Mouse (Mus musculus) spleen, adult 2 months (tissue): ENCODE results near the gene Rhbdl1. TPM values are rescaled to one million over a fixed set of nuclear protein-coding genes. Genes with fewer than 3 reads are reported as not detected.
A peak's percentile ranks its signal among the peaks of the same experiment; 100 is the strongest.
"Not testable (repeated sequence)": the region's sequence is repeated elsewhere in the genome, so short reads cannot be mapped to it uniquely, and the experiment has no call there.

Source experiments
- DNase-seq, 2 experiments: peaks; one replicate each; pipeline versions ENCODE4 v3.0.0 to v3.0.0-alpha.2; 2012 to 2021; ENCODE audit warnings: low spot score in 2 of 2, low read depth in 1 of 2
- H3K27ac ChIP-seq: fragments of 200-500 bp; 2 replicates; pipeline ENCODE4 v1.5.1; 2012; ENCODE audit warnings: low read length, inconsistent platforms; ENCODE audit not compliant: insufficient read depth
- H3K27me3 ChIP-seq: fragments of 200-500 bp; 2 replicates; pipeline ENCODE4 v1.6.1; 2012; ENCODE audit warnings: mild to moderate bottlenecking, moderate library complexity, low read length, inconsistent platforms; ENCODE audit not compliant: control insufficient read depth, insufficient read depth
- H3K36me3 ChIP-seq: fragments of 200-500 bp; 2 replicates; pipeline ENCODE4 v1.6.1; 2012; ENCODE audit warnings: mild to moderate bottlenecking, low read length, inconsistent platforms; ENCODE audit not compliant: control insufficient read depth, insufficient read depth
- H3K4me1 ChIP-seq: fragments of 200-500 bp; 2 replicates; pipeline ENCODE4 v1.6.1; 2011; ENCODE audit warnings: inconsistent platforms; ENCODE audit not compliant: control insufficient read depth, insufficient read depth, insufficient read length
- H3K4me3 ChIP-seq: fragments of 200-500 bp; 2 replicates; pipeline ENCODE4 v1.5.1; 2011; ENCODE audit warnings: mild to moderate bottlenecking, inconsistent platforms; ENCODE audit not compliant: insufficient read depth, insufficient read length; ENCODE audit errors: extremely low read depth
- CTCF ChIP-seq: fragments of 200-500 bp; IDR thresholded peaks from 2 replicates; pipeline ENCODE4 v1.5.1; 2011; ENCODE audit warnings: mild to moderate bottlenecking, inconsistent platforms; ENCODE audit not compliant: insufficient read depth, insufficient read length, insufficient replicate concordance; ENCODE audit errors: extremely low read depth
- POLR2A ChIP-seq: fragments of 200-500 bp; IDR thresholded peaks from 2 replicates; pipeline ENCODE4 v1.6.1; 2011; ENCODE audit warnings: low read depth, low read length, inconsistent platforms
- WGBS: fragments of 180-500 bp; shearing (Covaris S2); methylation state at CpG from one replicate; pipeline ENCODE4 v1.1.7; 2018; 5-methylcytosine and 5-hydroxymethylcytosine counted together
- polyA plus RNA-seq: library from polyadenylated mRNA; depleted of rRNA; stranded (reverse); fragments of >200 nt; gene quantifications from 2 replicates; pipeline ENCODE4 v1.2.3, GENCODE M21; 2012

Rhbdl1 gene
- polyA plus RNA-seq, 1 experiment: 5.5 TPM

- Histone ChIP-seq H3K27me3 (no peaks in the 10 kb centered on the region), H3K36me3 (0 out of 2 replicates have a peak, but pooled peaks cover under 1% of the 10 kb centered on the region), H3K27ac (no peak overlapping the region), H3K4me3 (no peak overlapping the region), H3K4me1 (no peaks in the 10 kb centered on the region; the same call in 1 of the 2 replicates)
- no peak for DNase-seq
- WGBS: 88% methylated on average over 3 of the region's 3 CpGs
- TF ChIP-seq CTCF: no peak
- TF ChIP-seq POLR2A: no peak
These were observed 35.6 kb upstream of the Rhbdl1 start for GRCm38 (mm10) chr17:25872676-25873075.

GRCm38 (mm10) chr17:25871566-25871965 lies 34.5 kb upstream of the Rhbdl1 start:
- H3K27me3 ChIP-seq, H3K27ac ChIP-seq, H3K4me1 ChIP-seq, H3K4me3 ChIP-seq, DNase-seq, H3K36me3 ChIP-seq: not testable (repeated sequence)

DNA sequence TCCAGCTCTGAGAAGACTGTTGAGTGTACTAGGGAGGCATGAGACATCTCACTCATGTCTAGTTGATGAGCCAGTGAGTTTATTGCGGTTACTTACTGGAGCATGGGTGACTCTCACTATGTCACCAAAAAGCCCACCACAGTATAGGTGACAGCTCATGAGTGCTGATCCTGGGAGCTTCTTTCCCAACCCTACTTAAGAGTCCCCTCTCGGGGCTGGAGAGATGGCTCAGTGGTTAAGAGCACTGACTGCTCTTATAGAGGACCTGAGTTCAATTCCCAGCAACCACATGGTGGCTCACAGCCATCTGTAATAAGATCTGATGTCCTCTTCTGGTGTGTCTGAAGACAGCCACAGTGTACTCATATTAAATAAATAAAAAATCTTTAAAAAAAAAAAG lies 32.9 kb upstream of the Rhbdl1 start:
- Histone ChIP-seq H3K27ac (no peak overlapping the region), H3K4me3 (no peak overlapping the region), H3K27me3 (no peaks in the 10 kb centered on the region), H3K4me1 (no peaks in the 10 kb centered on the region; the same call in 1 of the 2 replicates), H3K36me3 (no peaks in the 10 kb centered on the region)
- DNase-seq: no peak
- 92% methylated on average over 2 of the region's 2 CpGs for WGBS
- no peak for TF ChIP-seq CTCF

GRCm38 (mm10) chr17:25869498-25869897 lies 32.4 kb upstream of the Rhbdl1 start:
- H3K4me1 ChIP-seq: no peaks in the 10 kb centered on the region; the same call in 1 of the 2 replicates
- WGBS: 95% methylated on average over 8 of the region's 8 CpGs
- TF ChIP-seq POLR2A (no peak), CTCF (no peak)

DNA sequence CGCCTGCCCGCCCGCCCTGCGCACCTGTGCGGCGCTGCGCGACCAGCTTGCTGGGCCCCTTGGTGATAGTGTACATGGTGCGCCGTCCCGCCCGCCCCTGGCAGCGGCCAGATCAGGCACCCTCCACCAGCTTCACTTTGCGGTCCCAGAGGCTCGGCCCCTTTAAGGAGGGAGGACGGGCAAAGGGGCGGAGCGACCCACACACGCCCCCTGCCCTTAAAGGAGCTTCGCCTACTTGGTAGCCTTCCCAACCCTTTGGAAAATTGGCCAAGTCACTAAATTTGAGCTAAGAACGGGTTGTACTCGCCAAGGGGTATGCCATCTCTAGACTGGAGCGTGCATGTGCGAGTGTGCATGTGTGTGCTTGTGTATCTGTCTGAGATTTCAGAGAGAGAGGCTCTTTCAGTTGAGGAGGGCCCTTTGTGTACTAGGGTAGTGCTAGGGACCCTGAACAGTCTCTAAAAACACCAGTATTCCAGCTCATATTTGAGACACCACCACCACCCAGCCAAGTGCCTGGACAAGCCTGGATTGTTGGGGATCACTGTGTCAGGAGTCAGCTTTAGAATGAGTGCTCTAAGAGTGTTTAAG lies 31.6 kb upstream of the Rhbdl1 start, which contains the start of gene Mcrip2:
TSS of gene Mcrip2 (minus strand) at position 164 of the 591 bp plus-strand sequence.
- under 1% methylated on average over 24 of the region's 24 CpGs for WGBS
- H3K27ac ChIP-seq: no peak within 1 kb of the TSS; the same call in none of the 2 replicates
- no peaks in the 10 kb centered on the region; the same call in 1 of the 2 replicates for H3K4me1 ChIP-seq
- H3K27me3 ChIP-seq: no peaks in the 10 kb centered on the region
- no peaks in the 10 kb centered on the region for H3K36me3 ChIP-seq
- H3K4me3 ChIP-seq: peak within 1 kb of the TSS; percentile 73
- TF ChIP-seq CTCF: no peak
- TF ChIP-seq POLR2A: no peak
- peak in 1 of 2 experiments; percentile 63 for DNase-seq

More at GRCm38 (mm10) chr17:25869498-25869897, 32.4 kb upstream of the Rhbdl1 start:
- H3K27ac ChIP-seq: no peak overlapping the region
- no peaks in the 10 kb centered on the region for H3K36me3 ChIP-seq
- H3K4me3 ChIP-seq: no peak overlapping the region
- H3K27me3 ChIP-seq: no peaks in the 10 kb centered on the region
- DNase-seq: no peak

DNA sequence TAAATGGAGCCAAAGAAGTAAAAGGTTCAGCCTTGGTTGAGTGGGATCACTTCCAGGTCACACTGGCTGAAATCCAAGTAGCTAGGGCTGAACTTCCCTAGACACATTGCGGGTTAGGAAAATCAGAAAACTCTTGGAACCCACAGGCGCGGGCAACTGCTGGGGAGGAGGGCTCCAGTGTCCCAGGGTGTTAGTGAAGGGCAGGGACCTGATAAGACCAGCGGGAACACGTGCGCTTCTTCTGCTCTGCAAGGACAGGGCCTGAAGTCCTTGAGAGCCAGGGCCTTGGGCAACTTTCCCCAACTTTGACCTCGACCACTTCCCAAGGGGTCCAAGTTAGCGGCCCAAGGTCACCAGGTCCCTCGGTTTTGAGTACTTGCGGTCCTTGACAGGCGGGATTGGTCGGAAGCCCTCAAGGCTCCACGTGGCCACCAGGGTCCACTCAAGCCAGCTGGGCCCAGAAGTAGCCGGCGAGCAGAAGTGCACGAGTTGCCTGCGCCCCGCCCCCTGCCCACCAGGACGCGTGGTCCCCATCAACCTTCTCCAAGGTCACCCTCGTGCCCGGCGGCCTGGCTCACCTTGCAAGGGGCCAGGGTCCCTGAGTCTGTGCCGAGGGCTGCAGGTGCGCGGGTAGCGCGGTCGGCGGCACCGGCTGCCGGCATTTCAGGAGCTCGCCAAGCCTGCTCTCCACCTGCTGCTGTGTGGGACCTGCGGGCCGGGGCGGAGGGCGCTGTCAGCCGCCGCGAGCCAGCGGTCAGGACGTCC lies 30.9 kb upstream of the Rhbdl1 start:
- no peak overlapping the region; the same call in none of the 2 replicates for H3K27ac ChIP-seq
- peak overlapping the region; percentile 73 for H3K4me3 ChIP-seq
- no peaks in the 10 kb centered on the region; the same call in 1 of the 2 replicates for H3K4me1 ChIP-seq
- TF ChIP-seq POLR2A: no peak
- no peak for TF ChIP-seq CTCF
- no peak for DNase-seq
- H3K27me3 ChIP-seq: no peaks in the 10 kb centered on the region
- 2% methylated on average over 41 of the region's 42 CpGs for WGBS
- H3K36me3 ChIP-seq: no peaks in the 10 kb centered on the region

- DNase-seq: no peak
- Histone ChIP-seq H3K36me3 (no peaks in the 10 kb centered on the region), H3K4me1 (no peaks in the 10 kb centered on the region; the same call in 1 of the 2 replicates), H3K27me3 (no peaks in the 10 kb centered on the region), H3K4me3 (peak overlapping the region; percentile 73; the same call in 1 of the 2 replicates), H3K27ac (no peak overlapping the region)
- no peak for TF ChIP-seq POLR2A
- TF ChIP-seq CTCF: no peak
- 8% methylated on average over 7 of the region's 7 CpGs for WGBS
These were observed 30.4 kb upstream of the Rhbdl1 start for GRCm38 (mm10) chr17:25867509-25867835.
